Mouse (Mus musculus) right cerebral cortex, adult 2 months (tissue): ENCODE data around the gene Usp33.

Experiments used
- DNase-seq, 2 experiments: peaks; one replicate each; pipeline ENCODE4 v3.0.0; 2021 to 2022; ENCODE audit warnings: low spot score in 2 of 2

Usp33 gene

DNA sequence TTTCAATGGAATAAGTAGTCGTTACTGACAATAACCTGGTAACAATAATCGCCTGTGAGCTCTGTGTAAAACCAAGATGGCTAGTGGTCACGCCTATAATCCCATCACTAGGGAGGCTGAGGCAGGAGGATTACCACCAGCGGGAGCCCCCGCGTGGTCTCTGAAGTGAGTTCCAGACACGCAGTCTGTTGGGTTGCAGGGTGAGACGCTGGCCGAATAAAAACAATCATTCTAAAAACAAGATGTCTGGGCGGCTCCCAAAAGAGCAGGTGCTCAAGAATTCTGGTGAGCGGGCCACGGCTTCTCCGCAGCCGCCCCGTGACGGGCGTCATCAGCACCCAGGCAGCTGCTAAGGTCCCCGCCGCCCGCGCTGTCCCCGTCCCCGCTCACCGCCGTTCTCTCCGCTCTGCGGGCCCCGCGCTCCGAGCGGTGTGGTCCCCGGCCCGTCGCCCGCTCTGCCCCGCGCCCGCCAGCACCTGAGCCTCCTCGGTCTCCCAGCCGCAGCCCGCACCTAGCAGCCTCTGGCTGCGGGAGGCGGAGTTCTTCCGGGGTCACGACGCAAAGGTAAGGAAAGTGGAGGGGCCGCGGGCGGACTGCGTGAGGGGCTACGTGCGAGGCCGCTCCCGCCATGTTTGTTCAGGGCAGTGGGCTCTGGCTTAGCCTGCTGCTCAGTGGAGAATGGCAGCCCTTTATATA is 6.3 kb upstream of the Usp33 start, which contains the start of gene Miga1:
Gene Miga1, minus strand, starts transcription at position 546 of the 696 bp plus-strand sequence.
- peak; percentile 85 to 87 for DNase-seq

DNA sequence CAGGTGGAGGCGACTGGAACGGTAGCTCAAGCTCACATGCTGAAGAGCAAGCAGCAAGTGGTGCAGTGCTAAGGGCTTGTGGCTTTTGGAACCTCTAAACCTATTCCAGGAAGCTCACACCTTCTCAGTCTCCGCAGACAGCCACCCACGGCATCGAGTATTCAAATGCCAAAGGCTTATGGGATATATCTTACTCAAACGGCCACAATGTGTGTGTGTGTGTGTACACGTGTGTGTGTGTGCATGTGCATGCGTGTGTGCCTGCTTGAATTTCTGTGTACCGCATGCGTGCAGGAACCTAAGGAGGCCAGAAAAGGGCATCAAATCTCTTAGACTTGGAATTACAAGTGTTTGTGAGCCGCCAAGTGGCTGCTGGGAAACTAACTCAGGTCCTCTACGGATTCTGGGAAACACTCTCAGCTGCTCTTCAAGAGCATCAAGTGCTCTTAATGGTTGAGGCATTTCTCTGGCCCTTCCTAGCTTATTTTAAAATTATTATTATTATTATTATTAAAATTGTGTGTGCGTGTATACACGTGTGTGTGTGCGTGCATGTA is 3.2 kb upstream of the Usp33 start:
- no peak for DNase-seq

GRCm38 (mm10) chr3:152346633-152347141 is 409 bp downstream of the Usp33 start:
- DNase-seq: peak; percentile 37 to 49

DNA sequence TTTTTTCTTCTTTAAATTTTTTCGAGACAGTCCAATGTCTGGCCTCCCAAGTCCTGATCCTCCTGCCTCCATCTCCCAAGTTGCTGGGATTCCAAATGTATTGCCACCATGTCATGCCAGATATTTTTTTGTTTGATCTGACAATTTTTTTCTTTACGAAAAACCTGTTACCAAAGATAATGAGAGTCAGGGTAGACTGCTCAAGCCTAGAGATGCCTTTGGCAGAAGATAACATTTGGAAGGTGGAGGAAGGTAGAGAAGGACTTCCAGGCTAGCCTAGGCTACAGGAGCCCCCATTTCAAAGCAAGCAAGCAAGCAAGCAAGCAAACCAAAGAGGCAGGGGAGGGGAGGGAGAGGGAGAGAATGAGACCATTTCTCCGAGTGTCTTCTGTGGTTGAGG is 949 bp downstream of the Usp33 start:
- no peak for DNase-seq

- no peak for DNase-seq
Observed at GRCm38 (mm10) chr3:152348011-152348830, 1.9 kb downstream of the Usp33 start.

GRCm38 (mm10) chr3:152350431-152350830 is 4.2 kb downstream of the Usp33 start:
- no peak for DNase-seq

GRCm38 (mm10) chr3:152350966-152351365 is 4.7 kb downstream of the Usp33 start:
- no peak for DNase-seq

DNA sequence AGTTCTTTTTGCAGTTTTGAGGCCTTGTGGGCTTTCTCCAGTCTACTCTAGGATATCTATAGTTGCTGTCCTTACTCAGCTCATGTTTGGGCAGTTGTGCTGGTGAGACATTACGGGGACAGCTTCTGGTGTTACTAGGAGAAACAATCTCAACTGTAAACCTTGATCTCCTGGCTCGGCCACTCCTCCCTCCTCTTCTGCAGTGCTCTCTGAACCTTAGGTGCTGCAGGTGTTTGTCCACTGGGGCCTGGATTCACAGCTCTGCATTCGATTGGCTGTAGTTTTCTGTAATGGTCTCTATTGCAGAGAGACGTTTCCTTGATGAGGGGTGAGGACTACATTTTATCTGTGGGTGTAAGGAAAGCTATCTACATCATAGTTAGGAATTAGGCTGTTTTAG is 6.0 kb downstream of the Usp33 start:
- DNase-seq: no peak

- DNase-seq: no peak
Observed at GRCm38 (mm10) chr3:152353434-152354177, 7.3 kb downstream of the Usp33 start.

DNA sequence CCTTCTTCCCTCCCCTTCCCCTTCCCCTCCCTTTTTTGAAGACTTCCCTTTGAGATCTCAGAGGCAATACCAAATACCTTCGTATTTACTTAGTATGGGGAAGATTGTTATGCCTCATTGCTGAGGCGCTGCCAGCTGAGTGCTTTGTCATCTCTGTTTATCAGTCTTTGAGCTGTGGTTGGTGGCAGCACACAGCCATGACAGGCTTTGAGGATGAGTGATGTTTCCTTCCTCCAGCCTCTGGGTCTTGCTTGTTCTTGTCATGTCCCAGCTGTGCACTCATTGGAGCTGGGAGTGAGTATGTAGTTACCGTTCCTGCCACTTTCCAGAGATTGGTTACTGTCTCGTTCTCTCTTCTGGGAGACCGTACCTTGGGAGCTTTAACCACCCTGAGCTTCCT is 9.1 kb downstream of the Usp33 start:
- no peak for DNase-seq

GRCm38 (mm10) chr3:152356751-152357150 is 10.5 kb downstream of the Usp33 start:
- DNase-seq: no peak

- DNase-seq: no peak
Observed at GRCm38 (mm10) chr3:152359151-152359550, 12.9 kb downstream of the Usp33 start.

GRCm38 (mm10) chr3:152364181-152364580 is 17.9 kb downstream of the Usp33 start:
- DNase-seq: no peak

GRCm38 (mm10) chr3:152376063-152376462 is 29.8 kb downstream of the Usp33 start:
- DNase-seq: no peak

GRCm38 (mm10) chr3:152384106-152384505 is 37.8 kb downstream of the Usp33 start:
- no peak for DNase-seq

GRCm38 (mm10) chr3:152395350-152396277 is 49.3 kb downstream of the Usp33 start, which contains the start of gene Zzz3:
TSS of gene Zzz3 (plus strand) at chr3:152395473.
- peak; percentile 79 to 85 for DNase-seq

- DNase-seq: peak; percentile 94 to 98
Observed at GRCm38 (mm10) chr3:152396278-152396987, 50.2 kb downstream of the Usp33 start.

DNA sequence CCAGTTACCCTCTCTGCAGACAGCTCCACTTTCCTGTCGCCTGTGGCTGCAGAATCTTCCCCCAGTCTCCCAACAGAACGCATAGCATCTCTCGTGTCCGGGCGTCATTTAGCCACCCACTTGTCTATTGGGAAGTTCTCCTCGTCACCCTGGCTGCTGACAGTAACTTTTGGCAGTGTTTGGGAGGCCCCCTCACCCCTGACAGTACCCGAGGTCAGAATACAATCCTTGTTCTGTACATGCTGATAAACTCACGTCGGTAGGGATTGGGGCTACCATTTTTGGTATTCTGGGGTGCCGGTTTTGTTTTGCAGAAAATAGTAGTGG is 50.7 kb downstream of the Usp33 start:
- DNase-seq: peak in 1 of 2 experiments; percentile 14

DNA sequence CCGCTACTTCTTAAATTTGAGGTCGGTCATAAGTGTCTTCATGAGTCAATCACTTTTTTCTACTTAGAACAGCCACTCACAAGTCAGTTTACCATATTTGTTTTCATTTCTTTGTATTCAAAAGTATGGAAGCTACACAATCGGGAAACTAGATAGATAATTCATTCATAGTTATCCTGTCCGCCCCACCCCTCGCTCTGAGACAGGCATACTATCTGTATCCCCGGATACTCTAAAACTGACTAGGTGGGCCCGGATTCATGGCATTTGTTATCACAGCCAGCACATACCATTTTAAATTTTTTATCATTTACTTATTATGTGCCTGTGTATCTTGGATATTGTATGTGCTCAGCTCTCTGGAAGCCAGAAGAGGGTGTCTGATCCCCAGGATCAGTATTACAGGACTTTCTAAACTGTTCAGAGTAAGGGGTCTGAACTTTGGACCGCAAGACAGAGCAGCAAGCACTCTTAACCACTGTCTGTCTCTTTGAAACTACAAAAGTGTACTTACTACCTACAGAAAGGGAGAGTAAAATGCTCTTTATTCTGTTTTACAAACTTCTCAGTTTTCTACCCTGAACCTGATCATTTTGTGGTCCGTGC is 51.2 kb downstream of the Usp33 start:
- no peak for DNase-seq

DNA sequence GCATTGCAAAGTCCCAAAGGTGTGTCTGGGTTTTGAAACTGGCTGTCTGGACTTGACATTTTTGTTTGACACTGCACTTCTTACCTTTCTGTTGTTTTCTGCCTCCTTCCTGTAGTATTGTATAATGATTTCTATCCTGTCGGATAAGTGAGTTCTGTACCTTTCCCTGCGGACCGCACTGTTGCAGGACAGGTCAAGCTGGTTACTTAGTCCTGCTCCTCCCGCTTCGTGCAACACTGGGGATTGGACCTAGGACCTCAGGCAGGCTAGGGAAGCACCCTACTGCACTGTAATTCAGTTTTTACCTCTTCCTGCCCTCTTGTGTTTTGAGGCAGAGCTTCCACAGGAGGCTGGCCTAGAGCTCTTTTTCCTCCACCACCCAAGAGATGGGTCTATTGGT is 54.2 kb downstream of the Usp33 start:
- no peak for DNase-seq
